Mouse (Mus musculus): ENCODE measurements around the gene Slc29a3.
"Not testable (repeated sequence)": the region's sequence is repeated elsewhere in the genome, so short reads cannot be mapped to it uniquely, and the experiment has no call there.

Slc29a3 gene

DNA sequence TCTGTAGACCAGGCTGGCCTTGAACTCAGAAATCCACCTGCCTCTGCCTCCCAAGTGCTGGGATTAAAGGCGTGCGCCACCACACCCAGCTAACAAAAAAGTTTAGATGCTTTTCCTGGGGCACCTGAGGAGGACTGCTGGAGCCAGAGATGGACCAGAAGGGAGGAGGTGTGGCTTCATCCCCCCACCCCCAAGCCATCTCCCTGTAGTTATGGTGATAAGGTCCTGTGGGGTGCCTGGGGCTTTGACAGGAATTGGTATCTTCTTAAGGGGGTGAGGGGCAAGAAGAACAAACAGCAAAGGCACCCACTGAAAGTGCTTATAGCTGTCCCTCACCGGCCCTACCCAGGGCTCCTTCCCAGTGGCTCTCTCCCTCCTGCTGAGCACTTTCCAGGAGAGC, 25.7 kb downstream of the Slc29a3 start:
- no peak for DNase-seq (ENCODE audit: low spot score)

DNA sequence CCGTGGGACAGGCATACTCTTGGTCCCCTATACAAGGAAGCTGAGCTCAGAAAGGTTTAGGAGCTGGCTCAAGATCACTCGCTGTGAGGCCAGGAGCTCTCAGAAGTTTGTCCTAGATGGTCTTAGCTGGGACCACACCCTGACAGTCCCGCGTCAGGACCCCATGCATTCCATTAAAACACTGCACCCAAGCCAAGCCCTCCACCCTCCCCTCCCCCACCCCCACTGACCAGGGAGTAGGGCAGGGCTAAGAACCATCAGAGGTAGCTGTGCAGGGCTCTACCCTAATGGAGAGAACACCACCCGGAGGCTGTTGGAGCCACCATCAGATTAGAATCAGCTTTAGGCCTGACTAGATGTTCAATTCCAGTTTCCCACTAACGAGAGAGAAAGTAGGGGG, 28.1 kb downstream of the Slc29a3 start:
- no peak for DNase-seq (ENCODE audit: low spot score)

DNA sequence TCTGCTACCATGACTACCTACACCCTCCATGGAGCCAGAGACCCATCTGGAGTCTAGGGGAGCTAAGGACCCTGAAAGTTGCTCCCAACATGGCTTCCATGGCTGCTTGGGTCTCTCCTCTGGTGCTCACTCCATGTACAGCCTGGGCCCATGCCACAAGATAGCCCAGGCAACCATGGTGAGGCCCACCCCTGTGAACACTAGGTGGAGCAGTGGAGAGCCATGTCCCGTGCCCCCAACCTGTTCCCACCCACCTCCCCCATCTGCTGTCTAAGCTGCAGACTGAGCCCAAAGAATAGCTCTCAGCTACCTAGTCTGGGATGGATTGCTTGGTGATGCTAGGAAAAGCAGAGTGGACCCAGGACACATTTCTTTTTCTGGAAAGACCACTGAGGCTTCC, 29.2 kb downstream of the Slc29a3 start:
- no peak for DNase-seq (ENCODE audit: low spot score)

DNA sequence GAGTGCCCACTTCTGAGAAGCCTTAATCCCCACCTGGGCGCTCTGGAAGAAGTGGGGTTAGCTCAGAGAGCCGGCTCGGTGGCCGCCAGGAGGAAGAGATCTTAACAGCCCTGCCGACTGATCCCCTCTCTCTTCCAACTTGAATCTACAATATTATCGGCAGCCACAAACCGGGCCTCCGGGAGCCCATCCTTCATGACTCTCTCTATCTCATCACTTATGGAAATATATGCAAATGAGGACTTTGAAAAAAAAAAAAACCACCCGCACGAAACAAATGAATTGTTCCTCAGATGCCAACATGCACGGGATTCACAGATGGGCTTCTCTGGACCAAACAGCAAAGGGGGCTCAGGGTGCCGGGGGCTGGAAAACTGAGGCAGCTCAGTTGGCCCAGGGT, 31.0 kb downstream of the Slc29a3 start:
- DNase-seq (ENCODE audit: low spot score) = no peak

DNA sequence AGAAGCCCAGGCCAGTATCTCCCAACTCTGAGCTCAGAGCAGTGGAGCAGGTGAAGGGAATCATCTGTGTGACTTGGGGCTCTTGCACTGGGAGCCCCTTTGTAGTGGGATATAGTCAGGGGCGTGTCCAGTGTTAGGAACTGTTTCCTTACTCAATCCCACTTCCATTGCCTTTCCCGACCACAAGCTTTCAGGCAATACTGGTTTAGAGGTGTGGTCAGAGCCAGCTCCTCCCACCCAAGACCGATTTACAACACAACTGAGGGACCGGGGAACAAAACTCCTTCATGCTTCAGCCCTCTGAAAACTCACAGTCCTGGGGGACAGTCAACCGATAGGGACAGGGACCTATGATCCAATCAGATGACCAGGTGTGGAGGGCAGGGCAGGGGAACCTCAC, 32.1 kb downstream of the Slc29a3 start:
- no peak for DNase-seq (ENCODE audit: low spot score)

DNA sequence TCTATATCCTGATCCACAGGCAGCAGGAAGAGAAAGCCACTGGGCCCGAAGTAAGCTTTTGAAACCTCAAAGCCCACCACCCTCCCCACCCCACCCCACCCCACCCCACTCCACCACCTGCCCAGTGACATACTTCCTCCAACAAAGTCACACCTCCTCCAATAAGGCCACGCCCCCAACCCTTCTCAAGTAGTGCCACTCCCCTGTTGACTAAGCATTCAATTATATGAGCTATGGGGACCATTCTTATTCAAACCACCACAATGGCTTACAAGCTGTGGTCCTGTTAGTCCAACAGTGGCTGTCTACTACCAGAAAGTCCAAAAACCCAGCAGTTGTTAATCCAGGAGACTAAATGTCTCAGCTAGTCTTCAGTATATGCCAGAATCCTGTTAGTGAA, 34.1 kb downstream of the Slc29a3 start:
- DNase-seq (ENCODE audit: low spot score) = no peak

DNA sequence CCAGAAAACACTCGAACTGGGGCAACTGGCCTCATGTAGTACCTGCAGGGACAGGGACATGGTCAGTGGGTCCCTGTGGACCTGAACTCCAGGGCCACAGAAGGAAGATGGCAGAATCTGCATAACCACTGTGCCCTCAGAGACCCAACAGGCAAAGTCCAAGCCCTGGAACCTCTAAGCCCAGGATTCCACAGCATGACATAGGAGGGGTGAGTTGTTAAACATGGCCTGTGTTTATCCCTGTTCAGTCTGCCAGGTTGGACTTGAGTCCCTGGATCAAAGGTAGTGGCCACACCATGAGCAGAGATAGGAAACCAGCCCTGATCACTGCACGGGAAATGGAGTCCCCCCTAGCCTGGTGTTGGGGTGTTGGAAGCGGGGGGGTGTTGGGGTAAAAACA, 36.1 kb downstream of the Slc29a3 start:
- no peak for DNase-seq (ENCODE audit: low spot score)

DNA sequence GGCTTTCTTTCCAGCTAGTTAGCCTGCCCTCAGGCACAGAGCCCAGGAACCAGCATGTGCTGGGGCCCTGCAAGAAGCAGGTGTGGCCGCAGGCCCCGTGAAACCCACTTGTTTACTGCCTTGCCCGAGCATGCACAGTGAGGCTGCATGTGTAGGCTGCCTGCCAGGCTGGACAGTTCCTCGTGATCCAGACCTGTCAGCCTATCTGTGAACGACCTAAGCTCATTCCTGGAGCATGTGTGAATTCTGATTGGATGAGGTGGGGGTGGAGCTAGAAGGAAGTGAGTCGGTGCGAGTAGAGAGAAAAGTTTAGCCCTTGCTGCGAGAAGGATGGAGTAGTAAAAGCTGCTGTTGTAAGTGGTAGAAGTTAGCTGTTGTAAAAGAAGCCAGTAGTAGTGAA, 40.3 kb downstream of the Slc29a3 start:
- DNase-seq (ENCODE audit: low spot score) = not testable (repeated sequence)

DNA sequence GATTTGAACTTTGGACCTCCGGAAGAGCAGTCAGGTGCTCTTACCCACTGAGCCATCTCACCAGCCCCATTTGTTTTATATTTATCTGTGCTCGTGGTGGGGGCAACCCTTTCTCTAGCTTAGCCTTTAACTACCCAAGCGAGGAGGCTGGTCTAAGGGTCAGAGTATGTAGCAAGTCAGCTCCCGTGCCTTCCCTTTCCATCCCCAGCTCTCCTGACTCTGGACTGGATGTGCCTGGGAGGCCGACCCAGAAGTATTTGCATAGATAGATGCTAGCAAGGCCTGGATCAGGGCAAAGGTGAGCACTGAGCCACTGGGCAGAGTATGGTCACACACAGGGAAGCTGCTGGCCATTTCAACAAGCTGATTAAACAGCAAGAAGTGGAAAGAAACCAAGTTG, 43.8 kb downstream of the Slc29a3 start:
- DNase-seq (ENCODE audit: low spot score) = no peak

DNA sequence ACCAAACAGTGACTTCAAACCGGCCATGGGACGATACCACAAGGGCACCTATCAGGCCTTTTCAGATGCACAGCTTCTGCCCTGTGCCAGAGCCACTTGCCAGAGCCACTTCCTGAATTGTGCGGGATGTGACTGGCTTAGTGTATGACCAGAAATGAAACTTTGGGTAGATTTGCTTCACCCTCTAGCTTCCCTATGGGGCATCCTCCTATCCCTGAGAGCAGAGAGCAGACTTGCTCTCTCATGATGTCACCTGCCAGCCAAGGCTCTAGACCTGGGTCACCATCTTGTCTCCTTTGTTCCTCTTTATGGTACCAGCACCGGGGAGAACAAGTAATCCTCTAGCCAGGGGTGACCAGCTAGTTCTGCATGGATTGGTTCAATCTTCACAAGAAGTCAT, 46.3 kb downstream of the Slc29a3 start:
- DNase-seq (ENCODE audit: low spot score) = no peak

DNA sequence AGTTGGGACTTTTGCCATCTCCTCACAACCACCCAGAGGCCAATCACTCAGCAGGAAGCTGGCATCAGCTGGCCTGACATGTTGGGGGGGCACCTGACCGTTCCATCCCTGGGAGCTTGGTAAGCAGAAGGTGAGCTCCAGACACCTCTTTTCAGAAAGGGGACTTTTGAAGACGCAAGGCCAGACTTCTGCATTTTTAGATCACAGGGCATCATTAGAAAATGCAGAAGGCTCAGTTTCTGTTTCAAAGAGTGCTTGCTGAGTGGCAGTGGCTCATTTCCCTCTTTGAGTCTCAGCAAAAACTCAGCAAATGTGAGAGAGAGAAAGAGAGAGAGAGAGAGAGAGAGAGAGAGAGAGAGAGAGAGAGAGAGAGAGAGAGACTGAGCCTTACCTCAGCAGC, 47.5 kb downstream of the Slc29a3 start:
- DNase-seq (ENCODE audit: low spot score) = no peak

DNA sequence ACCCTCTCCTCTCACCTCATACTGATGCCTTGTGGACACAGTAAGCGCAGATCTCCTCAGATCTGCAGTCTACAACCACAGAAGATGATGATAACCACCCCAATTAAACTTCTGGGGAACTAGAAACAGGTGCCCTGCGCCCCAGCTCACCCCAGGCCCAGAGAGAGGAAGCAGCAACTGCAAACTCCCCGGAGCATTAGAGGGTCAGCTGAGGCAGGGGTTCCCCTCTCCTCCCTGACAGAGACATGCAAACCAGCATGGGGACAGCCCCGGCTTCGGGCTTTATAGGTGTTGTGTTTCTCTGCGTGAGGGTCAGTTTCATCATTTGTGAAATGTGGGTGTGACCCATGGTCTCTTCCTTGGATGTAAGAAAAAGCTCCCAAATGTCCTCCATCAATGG, 54.8 kb downstream of the Slc29a3 start:
- no peak for DNase-seq (ENCODE audit: low spot score)

DNA sequence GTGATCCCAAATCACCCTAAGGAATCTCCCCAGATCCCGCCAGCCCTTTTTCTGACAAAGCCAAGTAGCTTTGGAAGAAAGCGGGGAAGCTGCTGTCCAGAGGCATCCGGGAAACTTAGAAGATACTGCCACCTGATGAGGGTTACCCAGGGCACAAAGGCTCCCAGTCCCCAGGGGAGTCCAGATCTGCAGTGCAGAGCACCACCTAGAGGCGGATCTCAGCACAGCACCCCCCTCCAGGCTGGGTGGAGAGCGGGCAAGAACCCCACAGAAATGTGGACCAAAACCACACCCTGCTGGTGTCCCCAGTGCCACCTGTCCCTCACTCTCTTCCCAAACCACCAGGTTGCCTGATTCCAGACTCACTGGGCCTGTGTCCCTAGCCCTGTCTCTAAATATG, 55.6 kb downstream of the Slc29a3 start:
- peak; percentile 73 for DNase-seq (ENCODE audit: low spot score)

DNA sequence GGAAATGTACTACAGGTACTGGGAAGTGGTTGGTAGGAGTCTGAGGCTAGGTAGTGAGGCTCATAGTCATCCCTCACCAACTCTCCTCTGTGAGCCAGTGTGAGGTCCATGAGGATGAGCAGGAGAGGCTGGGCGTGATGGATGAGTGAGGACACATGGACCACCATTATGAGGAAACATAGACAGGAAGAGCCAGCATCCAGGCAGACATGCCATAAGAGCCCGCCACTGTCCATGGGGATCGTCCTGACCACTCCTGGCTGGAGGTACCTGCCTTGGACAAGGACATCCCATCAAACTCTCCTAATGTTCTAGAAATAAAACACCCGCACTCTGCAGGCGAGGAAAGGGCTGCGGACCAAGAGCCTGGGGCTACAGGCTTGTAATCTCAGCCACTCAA, 56.2 kb downstream of the Slc29a3 start, which contains the start of gene Cdh23:
Cdh23 (minus strand) TSS at position 101 of the 400 bp plus-strand sequence.
- no peak for DNase-seq (ENCODE audit: low spot score)

DNA sequence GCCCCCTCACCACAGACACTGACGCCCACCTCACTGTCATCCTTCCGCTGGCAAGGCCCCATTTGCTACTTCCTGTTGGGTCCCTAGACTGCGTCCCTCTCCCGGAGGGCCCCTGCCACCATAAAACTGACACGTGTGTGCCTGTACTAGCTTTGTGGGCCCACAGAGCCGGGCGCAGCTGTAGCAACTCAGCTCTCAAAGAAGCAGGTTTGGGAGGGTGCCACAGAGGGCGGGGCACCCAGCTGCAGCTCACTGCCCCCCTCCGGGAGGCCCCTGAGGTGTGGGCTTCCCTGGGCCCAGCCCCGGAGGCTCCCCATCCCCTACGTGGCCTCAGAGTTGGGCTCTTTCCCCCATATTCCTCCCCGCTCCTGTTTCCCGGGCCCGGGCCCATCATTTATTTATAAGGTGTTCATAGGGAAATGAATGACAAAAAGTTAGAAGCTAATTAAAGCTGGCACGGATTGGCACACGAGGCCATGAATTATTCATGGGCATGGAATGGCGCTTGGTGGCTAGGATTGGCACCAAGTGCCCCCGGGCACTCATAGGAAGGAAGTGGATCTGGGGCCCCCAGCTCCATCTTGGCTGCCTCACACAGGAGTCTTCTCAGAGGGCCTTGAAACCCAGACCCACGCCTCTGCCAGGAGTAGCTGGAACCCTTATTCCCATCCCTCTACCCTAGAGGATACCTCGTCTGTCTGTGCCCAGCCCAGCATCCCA, 60.8 kb downstream of the Slc29a3 start:
- DNase-seq (ENCODE audit: low spot score) = no peak

DNA sequence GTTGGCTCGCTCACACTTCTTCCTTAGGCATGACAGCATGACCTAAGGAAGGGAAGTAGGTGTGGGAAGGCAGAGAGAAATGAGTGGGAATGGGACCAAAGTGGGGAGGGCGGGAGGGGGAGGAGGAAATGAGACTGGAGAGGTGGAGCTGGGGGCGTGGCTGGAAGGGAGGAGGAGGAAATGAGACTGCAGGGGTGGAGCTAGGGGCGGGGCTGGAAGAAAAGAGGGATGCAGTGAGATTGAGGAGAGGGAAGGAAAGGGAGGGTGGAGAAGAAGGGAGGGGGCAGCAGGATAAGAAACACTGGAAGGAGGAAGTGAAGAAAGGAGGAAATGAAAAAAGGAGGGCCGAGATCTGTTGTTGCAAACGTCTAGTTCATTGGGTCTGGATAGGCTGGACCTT, 61.6 kb downstream of the Slc29a3 start:
- no peak for DNase-seq (ENCODE audit: low spot score)

DNA sequence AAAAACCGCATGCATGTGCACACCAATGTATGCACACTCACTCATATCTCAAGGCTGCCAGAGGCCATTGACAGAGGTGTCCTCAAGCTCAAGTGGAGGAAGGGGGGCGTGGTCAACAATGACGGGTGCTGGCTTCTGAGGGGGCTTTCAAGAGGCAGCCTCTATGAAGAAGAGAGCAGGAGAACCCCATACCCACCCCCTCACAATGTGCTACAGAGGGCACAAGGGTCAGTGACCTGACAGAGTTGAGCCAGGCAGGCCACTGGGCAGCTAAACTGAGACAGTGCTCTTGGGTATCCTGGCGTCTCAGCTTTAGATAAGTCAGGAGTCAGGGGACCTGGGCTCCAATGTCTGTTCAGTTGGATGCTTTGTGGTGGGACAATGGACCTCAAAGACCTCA, 63.2 kb downstream of the Slc29a3 start:
- DNase-seq (ENCODE audit: low spot score) = no peak

DNA sequence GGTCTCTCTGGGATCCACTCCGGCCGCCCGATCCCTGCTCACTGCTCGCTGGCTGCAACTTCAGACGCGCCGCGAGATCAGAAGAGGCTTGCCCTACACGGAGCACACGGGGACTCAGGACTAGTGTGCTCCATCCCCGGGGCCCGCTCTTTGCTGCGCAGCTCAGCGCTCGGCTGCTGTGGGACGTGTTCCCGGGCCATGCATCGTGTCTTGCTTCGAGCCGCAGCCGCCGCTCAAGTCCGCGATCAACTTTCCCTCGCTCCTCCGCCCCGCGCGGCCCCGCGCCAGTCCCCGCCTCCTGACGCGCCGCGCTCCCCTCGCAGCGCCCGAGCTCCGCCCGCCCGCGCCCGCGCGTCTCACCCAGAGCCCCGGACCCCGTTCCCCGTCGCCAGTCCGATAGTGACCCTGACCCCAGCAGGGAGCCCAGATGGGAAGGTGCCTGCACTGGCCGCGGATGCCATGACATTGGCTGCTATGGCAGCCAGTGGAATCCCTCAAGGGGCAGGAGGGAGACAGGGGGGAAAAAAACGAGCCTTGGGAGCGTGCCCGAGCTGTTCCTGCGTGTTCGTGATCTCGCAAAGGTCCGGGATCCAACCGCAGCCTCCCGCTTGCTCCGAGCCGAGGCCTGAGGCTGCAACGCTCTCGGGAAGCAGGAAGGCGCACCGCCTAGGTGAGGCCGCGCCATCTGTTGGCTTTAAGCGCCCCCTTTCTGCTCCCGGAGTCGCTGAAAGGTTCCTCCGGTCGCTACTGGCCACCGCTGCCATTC, 65.4 kb downstream of the Slc29a3 start:
- peak; percentile 78 for DNase-seq (ENCODE audit: low spot score)

DNA sequence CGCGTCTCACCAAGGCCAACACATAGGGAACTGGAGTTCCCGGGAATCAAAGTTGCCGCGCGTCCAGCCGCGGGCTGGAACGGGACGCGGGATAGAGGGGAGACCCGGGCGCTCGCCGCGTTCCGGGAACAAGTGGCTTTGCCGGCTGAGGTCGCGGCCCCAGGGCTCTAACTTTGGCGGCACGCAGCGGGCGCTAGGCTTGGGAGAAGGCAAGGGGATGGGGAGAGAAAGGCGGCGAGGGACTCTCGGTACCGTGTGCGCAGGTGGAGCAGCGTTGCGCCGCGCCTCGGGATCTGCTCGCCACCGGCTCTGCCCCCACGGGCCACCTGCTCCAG, 66.0 kb downstream of the Slc29a3 start:
- peak; percentile 24 for DNase-seq (ENCODE audit: low spot score)

DNA sequence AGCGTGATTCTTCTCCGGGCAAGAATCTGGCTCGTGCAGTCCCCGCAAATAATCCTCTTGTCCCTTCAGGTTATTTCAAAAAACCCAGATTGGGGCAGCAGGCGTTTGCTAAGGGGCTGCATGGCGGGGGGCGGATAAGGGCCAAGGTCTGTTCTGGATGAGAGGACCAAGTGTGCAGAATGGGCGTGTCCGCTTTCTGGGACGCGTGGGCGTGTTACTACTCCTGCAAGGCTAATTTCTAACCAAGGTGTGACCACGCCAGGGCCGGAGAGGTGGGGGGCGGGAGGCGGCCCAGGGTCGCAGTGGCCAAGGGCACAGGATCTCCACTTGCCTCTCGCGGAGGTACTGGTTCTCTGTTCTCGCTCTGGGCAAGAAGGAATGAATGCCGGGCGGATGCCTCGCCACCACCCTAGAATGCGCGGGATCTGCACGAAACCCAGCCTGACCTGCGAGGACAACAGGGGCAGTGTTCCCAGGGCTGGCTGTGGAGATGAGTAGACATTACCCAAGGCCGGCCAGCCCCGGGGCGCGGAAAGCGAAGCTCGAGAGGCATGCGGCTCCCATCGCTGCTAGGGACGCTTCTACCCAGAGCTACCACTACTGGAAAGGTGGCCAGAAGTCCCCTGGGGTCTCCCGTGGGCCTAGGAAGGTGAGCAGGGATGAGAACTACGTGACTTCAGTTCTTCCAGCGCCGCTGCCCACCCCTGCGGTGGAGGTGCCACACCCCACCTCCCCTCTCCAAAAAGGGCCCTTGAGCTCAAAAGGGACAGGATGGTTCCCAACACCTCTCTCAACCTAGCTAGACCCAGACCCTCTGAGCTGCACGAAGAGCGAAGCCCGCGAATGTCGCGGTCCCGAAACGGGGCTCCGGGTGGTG, 66.6 kb downstream of the Slc29a3 start:
- peak; percentile 20 for DNase-seq (ENCODE audit: low spot score)

DNA sequence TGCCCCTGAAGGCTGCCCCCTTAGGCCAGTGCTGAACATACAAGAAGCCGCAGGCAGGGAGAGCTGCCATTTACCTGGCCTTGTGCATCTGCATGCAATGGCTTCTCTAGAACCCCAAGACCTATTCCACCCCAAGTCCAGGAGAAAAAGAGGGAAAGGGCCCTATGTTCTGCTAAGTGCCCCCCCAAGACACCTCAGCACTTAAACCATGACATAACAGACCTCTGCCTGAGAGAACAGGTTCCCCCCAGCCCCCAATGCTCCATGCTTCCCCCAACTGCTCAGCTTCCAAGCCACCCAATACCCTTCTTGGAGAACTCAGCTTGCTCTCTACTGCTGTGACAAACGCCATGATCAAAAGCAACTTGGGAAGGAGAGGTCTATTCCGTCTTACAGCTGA, 73.7 kb downstream of the Slc29a3 start:
- DNase-seq (ENCODE audit: low spot score) = no peak

DNA sequence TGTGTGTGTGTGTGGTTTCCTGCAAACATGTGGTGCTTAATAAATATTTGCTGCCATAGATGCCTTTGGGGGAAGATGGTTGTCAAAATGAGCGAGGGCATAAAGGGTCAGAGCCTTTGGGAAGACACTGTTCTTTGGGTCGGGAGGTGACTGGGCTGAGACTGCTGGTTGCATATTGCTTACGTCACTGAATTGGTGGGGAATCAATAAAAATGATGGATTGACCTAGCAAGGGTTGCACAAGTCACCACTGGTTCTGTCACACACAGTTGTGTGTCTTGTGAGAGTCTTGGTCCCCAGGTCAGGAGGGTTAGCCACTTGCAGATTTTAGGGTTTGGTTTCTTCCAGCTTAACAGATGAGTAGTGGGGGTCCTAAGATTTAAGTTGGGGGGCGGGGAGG, 75.3 kb downstream of the Slc29a3 start:
- DNase-seq (ENCODE audit: low spot score) = no peak

DNA sequence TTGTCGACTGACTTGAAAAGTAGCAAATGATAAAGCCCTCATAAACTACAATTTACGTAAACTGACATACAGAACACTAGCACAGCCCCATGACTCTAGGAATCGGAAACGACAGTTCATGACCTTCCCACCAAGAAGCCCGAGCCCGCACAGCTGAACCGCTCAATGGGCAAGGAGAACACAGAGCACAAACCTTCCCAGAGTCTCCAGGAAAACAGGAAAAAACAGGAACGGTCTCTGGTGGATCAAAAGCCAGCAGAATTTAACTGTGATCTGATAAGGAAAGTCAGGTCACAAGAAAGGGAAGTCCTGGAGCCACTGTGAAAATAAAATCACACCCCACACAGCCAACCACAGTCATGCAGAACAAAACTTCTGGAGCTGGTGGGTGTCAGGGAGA, 82.4 kb downstream of the Slc29a3 start:
- no peak for DNase-seq (ENCODE audit: low spot score)

Data from embryo, embryonic 10.5 days (tissue).